Mouse (Mus musculus) spleen, adult 2 months (tissue): ENCODE measurements around the gene Ifna12. TPM values are rescaled to one million over a fixed set of nuclear protein-coding genes. Genes with fewer than 3 reads are reported as not detected.

Source experiments
- DNase-seq, 2 experiments: peaks; one replicate each; pipeline versions ENCODE4 v3.0.0 to v3.0.0-alpha.2; 2012 to 2021; ENCODE audit warnings: low spot score in 2 of 2, low read depth in 1 of 2
- H3K27ac ChIP-seq: fragments of 200-500 bp; 2 replicates; pipeline ENCODE4 v1.5.1; 2012; ENCODE audit warnings: low read length, inconsistent platforms; ENCODE audit not compliant: insufficient read depth
- H3K27me3 ChIP-seq: fragments of 200-500 bp; 2 replicates; pipeline ENCODE4 v1.6.1; 2012; ENCODE audit warnings: mild to moderate bottlenecking, moderate library complexity, low read length, inconsistent platforms; ENCODE audit not compliant: control insufficient read depth, insufficient read depth
- H3K36me3 ChIP-seq: fragments of 200-500 bp; 2 replicates; pipeline ENCODE4 v1.6.1; 2012; ENCODE audit warnings: mild to moderate bottlenecking, low read length, inconsistent platforms; ENCODE audit not compliant: control insufficient read depth, insufficient read depth
- H3K4me1 ChIP-seq: fragments of 200-500 bp; 2 replicates; pipeline ENCODE4 v1.6.1; 2011; ENCODE audit warnings: inconsistent platforms; ENCODE audit not compliant: control insufficient read depth, insufficient read depth, insufficient read length
- H3K4me3 ChIP-seq: fragments of 200-500 bp; 2 replicates; pipeline ENCODE4 v1.5.1; 2011; ENCODE audit warnings: mild to moderate bottlenecking, inconsistent platforms; ENCODE audit not compliant: insufficient read depth, insufficient read length; ENCODE audit errors: extremely low read depth
- CTCF ChIP-seq: fragments of 200-500 bp; IDR thresholded peaks from 2 replicates; pipeline ENCODE4 v1.5.1; 2011; ENCODE audit warnings: mild to moderate bottlenecking, inconsistent platforms; ENCODE audit not compliant: insufficient read depth, insufficient read length, insufficient replicate concordance; ENCODE audit errors: extremely low read depth
- POLR2A ChIP-seq: fragments of 200-500 bp; IDR thresholded peaks from 2 replicates; pipeline ENCODE4 v1.6.1; 2011; ENCODE audit warnings: low read depth, low read length, inconsistent platforms
- WGBS: fragments of 180-500 bp; shearing (Covaris S2); methylation state at CpG from one replicate; pipeline ENCODE4 v1.1.7; 2018; 5-methylcytosine and 5-hydroxymethylcytosine counted together
- polyA plus RNA-seq: library from polyadenylated mRNA; depleted of rRNA; stranded (reverse); fragments of >200 nt; gene quantifications from 2 replicates; pipeline ENCODE4 v1.2.3, GENCODE M21; 2012; rRNA removed

Gene Ifna12
- not detected in 2 replicates for polyA plus RNA-seq

- no peak for TF ChIP-seq CTCF
- TF ChIP-seq POLR2A, result no peak
- H3K27ac ChIP-seq, result no peak within 1 kb of the TSS
- H3K27me3 ChIP-seq, result no peaks in the 10 kb centered on the region
- DNase-seq, result no peak
- no peak within 1 kb of the TSS for H3K4me3 ChIP-seq
- no peaks in the 10 kb centered on the region for H3K36me3 ChIP-seq
- H3K4me1 ChIP-seq, result no peaks in the 10 kb centered on the region
These were observed at the start of gene Ifna12 for GRCm38 (mm10) chr4:88603276-88603675. TSS of gene Ifna12 (minus strand) at chr4:88603376.

GRCm38 (mm10) chr4:88644359-88644758, 41.2 kb upstream of the Ifna12 start, which contains the start of gene Ifna13:
TSS of gene Ifna13 (minus strand) at chr4:88644459.
- H3K4me3 ChIP-seq, result no peak within 1 kb of the TSS
- 13% methylated on average over 2 of the region's 2 CpGs for WGBS
- H3K36me3 ChIP-seq, result no peaks in the 10 kb centered on the region
- no peak within 1 kb of the TSS for H3K27ac ChIP-seq
- no peaks in the 10 kb centered on the region; the same call in 1 of the 2 replicates for H3K4me1 ChIP-seq
- H3K27me3 ChIP-seq, result no peaks in the 10 kb centered on the region
- DNase-seq, result no peak
- TF ChIP-seq POLR2A, result no peak
- TF ChIP-seq CTCF, result no peak

- 43% methylated on average over 2 of the region's 2 CpGs for WGBS
- Histone ChIP-seq H3K4me3 (no peak overlapping the region), H3K36me3 (no peaks in the 10 kb centered on the region), H3K4me1 (no peaks in the 10 kb centered on the region; the same call in 1 of the 2 replicates), H3K27ac (no peak overlapping the region), H3K27me3 (no peaks in the 10 kb centered on the region)
- no peak for DNase-seq
- TF ChIP-seq POLR2A, result no peak
- TF ChIP-seq CTCF, result no peak
These were observed 39.4 kb upstream of the Ifna12 start for GRCm38 (mm10) chr4:88642526-88642925.

- H3K36me3 ChIP-seq, result no peaks in the 10 kb centered on the region
- H3K27me3 ChIP-seq, result no peaks in the 10 kb centered on the region
- WGBS, result 15% methylated on average over 11 of the region's 11 CpGs
- no peak overlapping the region for H3K27ac ChIP-seq
- peak; percentile 85 to 100 for DNase-seq
- no peaks in the 10 kb centered on the region; the same call in 1 of the 2 replicates for H3K4me1 ChIP-seq
- H3K4me3 ChIP-seq, result peak overlapping the region; percentile 62
- TF ChIP-seq CTCF (peak; percentile 70), POLR2A (no peak)
These were observed 38.1 kb upstream of the Ifna12 start for GRCm38 (mm10) chr4:88641077-88641831.

DNA sequence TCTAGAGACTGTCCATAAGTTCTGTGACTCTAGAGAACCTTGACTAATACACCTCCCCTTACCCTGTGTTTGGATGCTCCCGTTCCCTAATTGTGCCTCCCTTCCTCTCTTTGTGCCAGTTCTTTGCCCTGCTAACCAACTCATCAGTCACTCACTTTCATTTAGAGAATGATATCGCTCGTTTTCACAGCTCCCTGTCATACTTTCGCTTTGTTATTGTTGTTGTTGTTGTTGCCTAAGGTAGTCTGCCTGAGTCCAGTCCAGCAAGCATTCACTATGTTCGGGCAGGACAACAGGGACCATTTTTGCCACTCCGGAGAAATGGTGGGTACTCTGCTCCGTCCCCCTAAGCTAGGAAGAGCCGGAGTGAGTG, 37.5 kb upstream of the Ifna12 start:
- TF ChIP-seq CTCF (no peak), POLR2A (no peak)
- H3K36me3 ChIP-seq, result no peaks in the 10 kb centered on the region
- H3K4me1 ChIP-seq, result no peaks in the 10 kb centered on the region; the same call in 1 of the 2 replicates
- no peaks in the 10 kb centered on the region for H3K27me3 ChIP-seq
- no peak for DNase-seq
- H3K4me3 ChIP-seq, result peak overlapping the region; percentile 62
- no peak overlapping the region for H3K27ac ChIP-seq
- whole genome bisulfite sequencing, result 20% methylated on average over 8 of the region's 8 CpGs

DNA sequence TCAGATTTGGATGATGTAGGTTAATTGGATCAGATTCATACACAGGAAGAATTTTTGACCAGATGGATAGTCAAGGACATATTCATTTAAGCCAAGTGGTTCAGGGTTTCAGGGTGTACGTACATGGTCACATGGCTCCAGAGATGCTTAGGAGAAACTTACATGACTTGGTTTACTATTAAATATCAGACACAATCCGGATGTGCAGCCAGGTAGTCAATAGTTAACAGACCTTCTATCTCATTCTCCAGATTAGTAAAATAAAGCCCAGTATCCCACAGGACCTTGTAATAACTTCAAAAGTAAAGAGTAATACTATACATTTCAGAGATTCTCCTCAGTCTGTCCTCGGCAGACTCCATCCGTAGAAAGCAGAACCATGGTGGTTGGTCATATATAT, 31.1 kb upstream of the Ifna12 start, which contains the start of gene C87499:
TSS of gene C87499 (minus strand) at position 101 of the 400 bp plus-strand sequence.
- no peaks in the 10 kb centered on the region for H3K4me1 ChIP-seq
- 90% methylated on average over 4 of the region's 4 CpGs for WGBS
- H3K4me3 ChIP-seq, result no peak within 1 kb of the TSS
- no peak for TF ChIP-seq POLR2A
- TF ChIP-seq CTCF, result no peak
- no peak within 1 kb of the TSS for H3K27ac ChIP-seq
- H3K36me3 ChIP-seq, result no peaks in the 10 kb centered on the region
- H3K27me3 ChIP-seq, result no peaks in the 10 kb centered on the region
- no peak for DNase-seq

DNA sequence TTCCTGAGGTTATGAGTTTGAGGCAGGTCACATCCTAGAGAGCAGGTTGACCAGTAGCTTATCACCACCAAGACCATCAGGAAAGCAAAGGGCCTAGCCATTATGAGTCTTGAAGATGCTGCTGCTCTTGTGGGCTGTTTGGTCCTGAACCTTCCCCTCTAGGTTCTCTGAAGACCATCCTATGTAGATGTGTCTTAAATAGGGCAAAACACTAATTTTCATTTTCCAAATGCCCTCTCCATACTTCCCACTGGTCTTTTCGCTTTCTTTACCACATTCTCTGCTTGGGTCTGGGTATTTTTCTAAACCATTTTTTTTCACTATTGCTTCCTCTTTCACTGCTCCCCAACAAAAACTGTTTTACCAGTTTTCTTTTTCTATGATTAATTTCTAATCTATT, 10.9 kb downstream of the Ifna12 start, which contains the start of gene Ifna9:
TSS of gene Ifna9 (minus strand) at position 101 of the 400 bp plus-strand sequence.
- no peaks in the 10 kb centered on the region for H3K27me3 ChIP-seq
- 49% methylated on average over 1 of the region's 1 CpGs for WGBS
- H3K36me3 ChIP-seq, result no peaks in the 10 kb centered on the region
- no peak within 1 kb of the TSS for H3K27ac ChIP-seq
- no peak within 1 kb of the TSS for H3K4me3 ChIP-seq
- no peaks in the 10 kb centered on the region for H3K4me1 ChIP-seq
- no peak for DNase-seq
- TF ChIP-seq POLR2A, result no peak
- no peak for TF ChIP-seq CTCF
